Mouse (Mus musculus) embryo, embryonic 10.5 days (tissue): ENCODE measurements around the gene Scel.

Experiments
- DNase-seq: peaks from one replicate; pipeline ENCODE4 v3.0.0-alpha.2; 2015; ENCODE audit warnings: low spot score

Gene Scel

DNA sequence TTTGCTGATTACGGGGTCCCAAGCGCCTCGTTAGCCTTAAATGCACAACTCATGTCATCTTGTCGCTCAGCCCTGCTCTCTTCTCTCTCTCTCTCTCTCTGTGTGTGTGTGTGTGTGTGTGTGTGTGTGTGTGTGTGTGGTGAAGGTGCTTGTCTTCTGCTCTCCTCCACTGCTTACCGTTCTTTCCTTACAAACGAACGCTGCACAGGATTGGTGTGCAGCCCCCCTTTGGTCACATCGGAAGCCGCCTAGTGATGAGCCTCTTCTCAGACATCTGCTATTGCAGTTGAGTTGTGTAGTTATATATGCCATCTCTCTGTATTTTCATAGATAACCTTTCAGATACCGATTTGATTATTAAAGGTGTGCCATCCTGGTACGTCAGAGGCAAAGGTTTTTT is 138.0 kb downstream of the Scel start:
- DNase-seq: no peak

GRCm38 (mm10) chr14:103651562-103651961 is 138.4 kb downstream of the Scel start:
- no peak for DNase-seq

GRCm38 (mm10) chr14:103652524-103652923 is 139.4 kb downstream of the Scel start:
- DNase-seq: no peak

DNA sequence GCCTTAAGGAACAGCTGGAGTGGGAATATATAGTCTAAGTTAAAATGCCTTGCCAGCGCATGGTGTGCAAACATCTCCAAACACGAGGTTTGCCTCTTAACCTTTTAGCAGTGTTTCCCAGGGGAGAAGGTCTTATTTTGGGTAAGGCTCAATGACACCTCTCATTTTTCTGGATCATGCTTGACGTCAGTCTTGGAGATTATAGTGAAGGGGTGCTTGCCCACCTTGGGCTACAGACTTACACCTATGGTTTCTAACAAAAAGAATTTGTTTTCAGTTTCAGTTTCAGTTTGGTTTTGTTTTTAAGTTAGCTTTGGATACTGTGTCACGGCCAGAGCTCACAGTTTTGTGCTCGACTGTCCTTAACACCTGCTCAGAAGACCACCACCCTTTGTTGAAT is 140.7 kb downstream of the Scel start:
- no peak for DNase-seq

- DNase-seq: no peak
Observed at GRCm38 (mm10) chr14:103655448-103655847, 142.3 kb downstream of the Scel start.

DNA sequence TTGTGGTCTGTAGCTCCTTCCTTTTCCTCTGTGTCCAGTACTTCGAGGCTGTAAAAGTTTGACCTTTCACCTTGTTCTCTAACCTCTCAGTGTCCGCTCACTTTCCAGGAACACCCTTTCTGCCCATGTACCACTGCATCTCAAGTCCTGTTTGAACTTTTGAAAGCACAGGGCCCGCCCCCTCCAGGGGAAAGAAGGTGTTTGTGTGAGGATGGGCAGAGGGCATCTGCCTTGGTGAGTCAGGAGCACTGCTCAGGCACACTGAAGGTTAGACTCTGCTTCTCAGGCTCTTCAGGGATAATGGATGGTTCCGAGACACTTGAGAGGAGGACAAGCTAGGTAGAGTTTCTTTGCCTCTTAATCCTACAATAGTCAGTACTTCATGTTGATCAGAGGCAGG is 144.7 kb downstream of the Scel start:
- DNase-seq: no peak
